Mouse (Mus musculus) bone marrow, adult 2 months (tissue): ENCODE data around the gene Vps13d.

Experiments
- CTCF ChIP-seq: fragments of 200-500 bp; IDR thresholded peaks from 2 replicates; pipeline ENCODE4 v1.5.1; 2011; ENCODE audit warnings: low read length, control low read depth; ENCODE audit not compliant: control insufficient read depth, insufficient read depth
- POLR2A ChIP-seq: fragments of 200-500 bp; IDR thresholded peaks from 2 replicates; pipeline ENCODE4 v1.6.1; 2011; ENCODE audit warnings: low read depth, mild to moderate bottlenecking, control low read depth, low read length, borderline replicate concordance; ENCODE audit not compliant: control insufficient read depth

DNA sequence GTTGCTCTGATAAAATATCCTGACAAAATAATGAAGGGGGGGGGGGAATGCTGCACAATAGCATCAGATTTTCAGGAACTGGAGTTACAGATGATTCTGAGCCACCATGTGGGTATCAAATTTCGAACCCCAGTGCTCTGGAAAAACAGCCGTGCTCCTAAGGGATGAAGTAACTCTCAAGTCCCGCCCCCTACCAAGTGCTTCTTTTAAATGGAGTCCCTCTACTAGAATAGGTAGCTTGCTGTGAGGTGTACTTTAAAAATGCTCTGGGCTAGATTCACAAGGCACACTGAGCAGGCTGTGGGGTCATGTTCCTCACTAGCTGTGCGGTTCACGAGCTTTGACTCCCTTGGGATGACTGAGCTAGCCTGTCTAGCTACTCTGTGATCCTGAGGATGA is 14.9 kb upstream of the Vps13d start:
- TF ChIP-seq POLR2A (no peak), CTCF (no peak)
